Mouse (Mus musculus) inflammation-experienced regulatory T-cells, adult 6 months (primary cell): ENCODE results near the gene Nedd9. TPM values are rescaled to one million over a fixed set of nuclear protein-coding genes. Genes with fewer than 3 reads are reported as not detected.
"Not testable (repeated sequence)": the region's sequence is repeated elsewhere in the genome, so short reads cannot be mapped to it uniquely, and the experiment has no call there.

Experiments used
- ATAC-seq: one replicate; pipeline ENCODE4 v1.8.0; 2017
- polyA plus RNA-seq, 3 experiments: library from polyadenylated mRNA; unstranded; fragments of 100-300 nt; shearing (Covaris generic); gene quantifications; one replicate each; pipeline ENCODE4 v1.2.1; 2017

The Nedd9 gene
- polyA plus RNA-seq, 3 experiments from 2014 or later, result 144 to 156 (median 153) TPM

DNA sequence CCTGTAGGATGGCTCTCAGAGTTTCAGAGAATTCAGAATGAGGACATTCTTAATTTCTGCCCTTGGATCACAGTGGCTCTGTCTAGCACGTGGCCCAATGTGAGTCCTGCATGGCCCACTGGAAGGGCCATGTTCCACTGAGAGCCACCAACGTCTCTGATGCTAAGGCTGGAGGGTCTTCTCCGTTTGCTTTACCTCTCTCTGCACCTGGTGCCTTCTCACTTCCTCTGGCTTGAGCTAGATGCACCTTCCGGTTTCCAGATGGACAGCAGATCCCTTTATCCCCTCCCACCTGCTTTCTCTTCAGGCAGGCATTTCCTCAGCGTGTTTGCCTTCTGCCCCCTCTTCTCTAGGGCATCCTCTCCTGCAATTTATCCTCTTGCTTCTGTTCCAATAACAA, 118.5 kb downstream of the Nedd9 start:
- ATAC-seq, result no peak

DNA sequence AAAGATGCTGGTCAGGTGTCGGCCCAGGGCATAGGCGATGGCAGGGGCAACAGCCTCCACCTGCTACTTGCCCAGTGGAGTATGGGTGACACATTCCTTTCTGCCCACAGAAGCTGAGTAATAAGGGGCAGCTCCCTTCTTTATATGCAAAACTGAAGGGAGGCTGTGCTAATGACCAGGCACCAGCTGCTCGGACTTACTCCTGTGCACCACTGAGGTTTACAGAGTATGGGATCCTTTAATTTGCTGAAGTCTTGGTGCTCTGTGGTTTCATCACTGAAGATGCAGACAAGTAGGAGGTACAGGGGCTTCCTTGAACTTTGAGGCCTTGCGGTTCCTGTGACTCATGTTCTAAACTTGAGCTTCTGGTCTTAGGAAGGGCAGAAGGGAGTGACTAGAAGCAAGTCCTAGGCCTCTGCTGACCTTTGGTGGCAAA, 120.0 kb downstream of the Nedd9 start:
- peak; percentile 89 for ATAC-seq

DNA sequence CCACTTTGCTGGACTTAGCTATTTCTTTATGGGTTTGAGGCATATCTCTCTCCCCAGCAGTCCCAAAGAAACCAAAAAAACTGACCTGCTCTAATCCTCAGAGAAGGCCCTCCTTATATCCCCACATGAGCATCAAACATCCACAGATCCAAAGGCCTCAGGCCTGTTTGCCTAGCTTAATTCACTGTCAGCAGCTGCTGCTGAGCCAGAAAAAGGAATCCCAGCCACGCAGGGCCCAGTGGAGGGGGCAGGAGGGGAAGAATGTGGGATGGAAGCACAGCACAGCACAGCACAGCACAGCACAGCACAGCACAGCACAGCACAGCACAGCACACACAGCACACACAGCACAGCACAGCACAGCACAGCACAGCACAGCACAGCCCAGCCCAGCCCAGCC, 120.6 kb downstream of the Nedd9 start:
- ATAC-seq, result not testable (repeated sequence)

DNA sequence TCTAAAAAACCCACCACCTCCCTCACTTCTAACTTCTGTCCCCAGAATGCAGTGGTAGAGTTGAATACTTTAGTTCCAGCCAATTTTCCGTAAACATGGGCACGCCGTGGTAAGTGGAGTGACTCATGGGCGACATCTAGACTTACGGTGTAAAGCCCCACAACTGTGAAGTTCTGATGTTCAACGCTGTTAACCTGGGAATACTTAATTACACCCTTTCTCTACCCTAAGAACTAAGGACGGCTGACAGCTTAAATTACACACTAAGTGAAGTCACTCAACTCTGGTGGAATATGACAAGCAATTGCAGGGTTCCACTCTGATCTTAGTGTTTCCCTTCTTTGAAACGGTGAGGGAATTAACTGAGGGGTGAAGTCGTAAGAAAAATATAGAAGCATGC, 122.9 kb downstream of the Nedd9 start:
- ATAC-seq, result no peak

DNA sequence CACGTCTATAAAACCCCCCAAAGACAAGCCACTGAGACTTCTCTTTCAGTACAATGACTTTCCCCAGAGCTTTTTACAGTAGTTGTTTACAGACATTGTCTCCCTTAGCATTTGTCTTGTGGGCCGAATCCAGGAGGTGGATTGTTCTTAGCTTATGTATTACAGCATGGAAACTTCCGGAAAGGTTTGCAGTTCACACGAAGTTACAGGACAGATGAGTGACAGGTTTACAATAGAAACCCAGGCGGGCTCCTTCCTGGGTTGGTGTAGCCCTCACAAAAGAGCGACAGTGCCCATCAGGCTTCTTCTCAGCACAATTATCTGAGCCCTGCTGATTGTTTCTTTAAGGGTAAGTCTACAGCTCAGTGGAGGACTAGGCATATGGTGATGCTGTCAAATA, 124.3 kb downstream of the Nedd9 start:
- no peak for ATAC-seq

DNA sequence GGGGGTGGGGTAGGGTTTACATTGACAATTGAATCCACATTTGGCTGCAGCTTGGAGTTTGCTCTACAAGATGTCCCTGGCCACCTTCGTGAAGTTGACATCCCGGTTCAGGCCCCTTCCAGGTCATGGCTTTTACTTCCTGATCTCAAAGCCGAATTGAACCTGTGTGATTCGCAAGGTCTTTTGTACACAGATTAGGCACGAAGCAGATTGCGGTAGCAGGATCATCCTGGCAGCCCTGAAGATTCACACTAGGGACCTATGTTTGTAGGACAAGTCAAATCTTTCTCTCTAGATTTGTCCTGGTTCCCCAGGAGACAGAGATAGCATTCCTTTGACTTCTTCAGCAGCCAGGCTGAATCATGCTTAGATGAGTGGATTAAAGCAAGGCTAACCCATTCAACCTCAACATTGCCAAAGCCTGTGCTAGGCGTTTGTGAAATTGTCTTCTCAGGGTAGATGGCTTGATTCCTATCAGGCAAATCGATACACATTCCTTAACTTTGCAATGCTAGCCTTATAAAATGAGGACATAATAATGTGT, 126.8 kb downstream of the Nedd9 start:
- ATAC-seq, result no peak

DNA sequence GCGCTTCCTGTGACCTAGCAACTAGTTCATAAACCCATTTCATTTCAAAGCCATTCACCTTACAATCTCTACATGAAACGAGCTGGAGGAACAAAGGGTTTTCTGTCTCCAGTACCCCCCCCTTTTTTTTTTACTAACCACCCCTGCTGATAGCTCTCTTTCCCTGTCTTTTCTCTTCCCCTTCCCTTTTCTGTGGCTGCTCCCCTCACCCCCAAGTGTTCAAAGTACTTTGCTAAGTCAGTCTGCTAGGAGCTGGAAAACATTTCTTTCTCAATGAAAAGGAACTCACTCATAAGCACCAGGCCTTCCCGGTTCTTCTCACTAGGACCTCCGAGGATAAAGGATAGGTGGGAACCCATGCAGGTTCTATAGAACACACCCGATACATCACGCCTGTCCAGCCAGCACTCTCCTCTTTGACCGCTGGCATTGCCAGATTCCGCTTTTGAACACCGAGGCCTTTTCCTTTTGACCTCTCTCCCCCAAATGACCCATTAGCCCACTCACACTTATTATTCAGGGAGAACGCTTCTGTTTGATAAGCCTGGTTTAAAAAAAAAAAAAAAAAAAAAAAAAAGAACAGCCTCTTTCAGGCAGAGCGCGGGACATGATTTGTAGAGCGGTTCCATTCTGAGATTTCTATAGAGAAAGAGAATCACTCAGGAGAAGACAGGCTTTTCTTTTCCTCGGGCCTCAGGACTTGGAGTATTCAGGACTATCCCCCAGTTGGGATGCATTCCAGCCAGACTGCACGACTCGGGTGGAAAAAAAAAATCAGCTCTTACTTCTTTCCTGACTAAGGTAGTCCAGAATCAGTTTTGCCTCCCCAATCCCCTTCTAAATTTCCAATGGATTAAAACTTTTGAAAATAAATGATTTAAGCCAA, 127.6 kb downstream of the Nedd9 start:
- peak; percentile 26 for ATAC-seq

DNA sequence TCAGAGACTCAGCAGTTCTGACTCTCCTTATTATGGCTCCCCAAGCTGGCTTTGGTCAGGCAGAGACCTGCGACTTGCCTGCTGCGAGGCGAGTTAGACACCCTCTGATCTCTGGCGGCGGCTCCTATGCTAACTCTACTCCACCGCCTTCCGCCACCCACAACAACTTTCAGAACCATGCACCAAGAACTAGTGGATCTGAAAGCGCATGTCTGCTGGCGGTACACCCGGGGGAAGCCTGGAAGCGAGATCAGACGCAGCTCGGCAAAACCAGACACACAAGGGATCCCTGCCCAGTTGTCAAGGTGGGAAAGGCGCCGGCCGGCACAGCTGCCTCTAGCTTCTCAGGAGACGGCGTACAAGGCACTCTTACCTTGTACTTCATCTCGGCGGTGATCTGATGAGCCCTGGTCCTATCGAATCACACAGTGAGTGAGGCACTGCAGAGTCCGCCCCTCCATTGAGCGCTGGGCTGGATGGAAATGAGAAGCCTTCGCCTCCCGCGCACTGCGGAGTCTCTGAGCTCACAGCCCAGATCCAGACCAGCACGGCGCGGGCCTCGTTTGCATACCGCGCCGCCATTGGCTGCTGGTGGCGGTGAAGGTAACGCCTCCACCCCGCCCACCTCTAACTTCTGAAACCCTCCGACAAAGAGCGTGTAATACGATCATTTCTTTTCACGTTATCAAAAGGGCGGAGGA, 128.5 kb downstream of the Nedd9 start:
- peak; percentile 87 for ATAC-seq

DNA sequence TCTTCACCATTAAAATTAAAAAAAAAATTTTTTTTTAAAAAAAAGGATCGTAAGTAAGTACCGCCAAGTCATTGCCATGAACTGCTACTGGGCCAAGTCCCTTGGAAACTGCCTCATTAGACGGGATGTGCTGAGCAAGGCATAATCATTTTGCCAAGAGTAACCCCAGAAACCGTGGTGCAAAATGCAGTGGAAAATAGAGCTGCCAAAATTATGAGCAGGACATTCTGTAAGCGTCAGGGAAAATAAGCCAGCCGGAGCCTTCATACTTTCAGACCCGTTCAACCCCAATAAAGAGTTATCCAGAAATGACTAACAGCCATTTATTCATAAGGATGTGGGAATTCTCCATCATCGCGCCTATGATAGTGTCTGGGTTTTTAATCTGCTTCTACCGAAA, 129.2 kb downstream of the Nedd9 start:
- ATAC-seq, result peak; percentile 4

DNA sequence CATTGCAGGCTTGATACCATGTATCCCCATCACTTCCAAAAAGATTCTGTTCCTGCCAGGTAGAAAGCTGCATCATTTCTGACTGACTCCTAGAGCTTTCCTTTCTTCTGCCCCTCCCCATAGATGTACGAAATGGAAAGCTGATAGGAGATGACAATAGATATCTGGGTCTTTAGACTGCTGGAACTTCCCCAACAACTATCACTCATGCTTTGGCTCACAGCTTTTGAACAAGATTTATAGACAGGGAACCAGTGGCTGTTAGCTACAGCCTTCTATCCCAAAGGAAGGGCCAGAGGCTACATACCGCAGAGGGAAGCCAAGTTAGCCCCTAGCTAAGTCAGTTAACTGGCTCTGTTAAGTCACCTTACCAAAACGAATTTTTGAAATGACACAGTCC, 129.6 kb downstream of the Nedd9 start:
- no peak for ATAC-seq

DNA sequence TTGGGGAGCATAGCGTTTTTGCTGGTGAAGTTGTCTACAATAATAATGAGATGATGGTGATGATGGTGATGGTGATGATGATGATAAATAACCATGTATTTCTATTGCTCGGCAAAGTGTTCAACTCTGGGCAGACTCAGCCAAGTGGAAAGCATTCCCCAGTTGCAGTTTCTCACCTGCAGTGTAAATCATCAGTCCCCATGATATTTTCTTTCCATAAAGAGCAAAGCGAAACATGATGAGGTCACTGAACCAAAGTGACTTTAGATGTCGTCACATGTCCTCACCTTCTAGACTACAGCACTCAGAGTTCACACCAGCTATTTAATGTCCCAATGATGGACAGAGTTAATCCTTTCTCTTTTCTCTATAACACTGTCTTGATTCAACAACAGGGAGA, 130.0 kb downstream of the Nedd9 start:
- ATAC-seq, result no peak

DNA sequence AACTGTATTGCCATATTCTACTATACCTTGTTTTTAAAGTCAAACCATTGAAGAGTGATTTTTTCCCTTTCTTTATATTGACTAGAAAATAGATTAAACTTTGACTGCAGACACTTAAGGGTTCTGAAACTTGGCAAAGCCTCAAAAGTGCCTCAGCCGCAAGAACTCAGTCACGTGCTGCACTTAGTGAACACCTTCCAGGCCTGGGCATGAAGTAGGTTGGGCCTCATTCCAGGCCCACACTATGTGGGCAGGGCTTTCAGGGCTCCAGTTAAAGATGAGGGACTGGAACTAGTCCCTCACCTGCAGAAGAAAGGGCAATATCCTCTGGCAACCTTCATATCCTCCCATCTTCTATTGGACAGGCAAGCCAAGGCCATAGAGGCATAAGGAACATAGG, 131.6 kb downstream of the Nedd9 start:
- peak; percentile 26 for ATAC-seq

DNA sequence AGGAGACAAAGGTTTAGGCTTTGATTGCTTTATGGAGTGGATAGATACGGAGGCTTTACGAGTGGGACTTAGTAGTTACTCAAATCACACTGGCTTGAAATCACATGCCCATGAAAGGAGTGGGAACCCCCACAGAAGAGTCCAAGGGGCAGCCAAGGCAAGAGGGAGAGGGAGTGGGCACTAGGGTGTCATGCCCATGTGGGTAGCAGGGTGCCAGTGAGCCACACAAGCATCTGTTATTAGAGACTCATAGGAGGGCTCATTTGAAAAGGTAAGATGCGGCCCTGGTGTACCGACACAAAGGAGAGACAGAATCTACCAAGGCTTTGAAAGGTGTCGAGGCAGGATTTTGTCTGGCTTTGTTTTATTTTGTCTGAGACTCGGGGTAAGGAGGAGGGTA, 132.6 kb downstream of the Nedd9 start:
- no peak for ATAC-seq

DNA sequence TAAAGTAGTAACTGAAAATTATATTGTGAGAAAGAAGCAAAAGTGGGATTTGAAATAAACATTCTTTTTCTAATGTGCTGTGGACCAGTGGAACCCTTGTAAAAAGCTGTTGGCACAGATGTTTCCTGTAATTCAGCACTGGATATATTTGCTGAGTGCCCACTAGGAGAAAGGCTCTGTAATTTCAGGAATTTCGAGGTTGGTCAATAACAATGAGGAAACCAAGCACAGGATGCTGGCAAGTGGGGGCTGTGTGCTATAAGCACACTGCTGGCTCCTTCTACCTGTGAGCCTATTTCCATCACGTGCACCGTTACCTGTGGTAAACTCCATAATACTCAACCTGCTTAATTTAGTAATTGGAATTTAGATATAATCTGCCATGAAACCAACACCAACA, 133.5 kb downstream of the Nedd9 start:
- ATAC-seq, result no peak

DNA sequence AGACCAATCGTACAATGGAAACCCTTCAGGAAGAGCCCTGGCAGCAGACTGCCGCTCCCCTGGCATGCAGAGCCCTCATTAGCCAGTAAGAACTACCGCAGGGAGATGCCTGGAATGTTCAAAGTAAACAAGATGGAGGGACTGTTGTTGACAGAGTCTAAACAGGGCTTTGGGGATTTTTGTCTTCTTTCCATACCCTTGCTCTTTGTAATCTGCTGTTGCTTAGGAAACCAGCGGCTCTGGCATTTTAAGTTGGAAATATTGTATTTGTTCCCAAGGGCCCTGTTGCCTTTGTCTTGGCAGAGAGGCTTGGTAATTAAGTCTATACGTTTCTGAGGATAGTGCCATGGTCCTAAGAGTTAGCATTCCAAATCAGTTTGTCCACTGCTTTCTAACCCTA, 134.8 kb downstream of the Nedd9 start:
- no peak for ATAC-seq

DNA sequence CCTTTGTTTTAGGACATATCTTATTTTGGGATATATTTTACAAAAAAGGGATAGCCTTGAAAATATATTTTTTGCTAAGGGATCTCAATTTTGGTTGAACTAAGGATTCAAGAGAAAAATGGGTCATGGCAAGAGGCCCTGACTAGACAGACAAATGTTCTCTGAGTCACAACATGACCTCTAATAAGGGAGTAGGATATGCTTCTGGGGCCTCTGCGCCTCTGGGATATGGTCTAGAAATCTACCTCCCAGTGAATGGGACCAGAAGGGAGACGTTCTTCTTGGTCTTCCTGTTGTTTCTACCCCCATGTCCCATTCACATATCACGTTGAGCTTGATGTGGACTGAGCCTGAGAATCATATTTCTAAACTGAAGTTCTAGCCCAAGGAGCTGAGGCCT, 136.6 kb downstream of the Nedd9 start:
- no peak for ATAC-seq

DNA sequence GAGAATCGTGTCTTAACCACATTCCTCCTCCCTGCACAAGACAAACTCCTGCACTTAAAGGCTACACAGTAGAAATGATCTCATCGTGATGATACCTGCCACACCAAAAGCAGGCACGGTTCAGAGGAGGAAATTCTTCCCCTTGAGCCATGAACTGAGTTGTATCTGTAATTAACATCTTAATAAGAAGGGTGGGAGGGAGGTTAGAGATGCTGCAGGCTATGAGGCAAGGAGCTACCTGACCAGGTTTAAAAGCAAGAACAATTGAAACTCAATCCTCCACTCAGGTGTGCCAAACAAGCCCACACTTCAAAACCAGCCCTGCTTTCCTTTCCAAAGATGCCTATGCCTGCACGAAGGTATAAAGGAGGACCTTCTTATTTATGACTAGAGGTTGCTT, 137.4 kb downstream of the Nedd9 start:
- no peak for ATAC-seq

DNA sequence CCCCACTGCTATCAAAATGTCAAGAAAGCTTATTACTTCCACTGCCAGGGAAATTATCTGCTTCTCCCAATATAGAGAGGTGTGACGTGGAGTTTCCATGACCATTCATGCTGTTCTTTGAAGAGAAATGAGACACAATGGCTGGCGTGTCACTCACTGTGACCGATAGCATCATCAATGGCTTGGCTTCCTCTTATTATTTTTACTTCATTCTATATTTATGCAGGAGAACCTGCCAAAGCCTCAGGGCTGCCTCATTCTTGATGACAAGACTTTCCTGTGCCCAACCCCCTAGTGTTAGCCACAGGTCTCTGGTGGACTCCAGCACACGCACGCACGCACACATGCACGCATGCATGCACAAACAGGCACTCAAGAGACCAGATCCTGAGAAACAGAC, 141.4 kb downstream of the Nedd9 start:
- peak; percentile 43 for ATAC-seq

DNA sequence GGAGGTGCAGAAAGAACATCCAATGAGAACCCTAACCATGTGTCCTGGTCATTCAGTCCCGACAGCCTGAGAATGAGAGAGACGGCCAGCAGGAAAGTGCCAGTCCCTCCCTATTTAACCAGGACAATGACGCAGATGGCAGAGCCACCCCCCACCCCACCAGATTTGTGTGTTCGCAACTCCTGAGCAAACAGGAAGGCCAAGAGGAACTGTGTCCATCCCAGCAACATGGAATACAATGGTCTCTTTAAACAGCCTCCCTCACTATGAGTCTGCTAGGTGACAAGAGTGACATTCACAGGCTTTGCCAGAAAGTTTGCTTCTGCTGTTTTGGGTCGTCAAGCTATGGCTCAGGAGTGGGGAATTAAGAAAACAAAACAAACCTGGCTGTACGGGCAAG, 141.9 kb downstream of the Nedd9 start:
- no peak for ATAC-seq

DNA sequence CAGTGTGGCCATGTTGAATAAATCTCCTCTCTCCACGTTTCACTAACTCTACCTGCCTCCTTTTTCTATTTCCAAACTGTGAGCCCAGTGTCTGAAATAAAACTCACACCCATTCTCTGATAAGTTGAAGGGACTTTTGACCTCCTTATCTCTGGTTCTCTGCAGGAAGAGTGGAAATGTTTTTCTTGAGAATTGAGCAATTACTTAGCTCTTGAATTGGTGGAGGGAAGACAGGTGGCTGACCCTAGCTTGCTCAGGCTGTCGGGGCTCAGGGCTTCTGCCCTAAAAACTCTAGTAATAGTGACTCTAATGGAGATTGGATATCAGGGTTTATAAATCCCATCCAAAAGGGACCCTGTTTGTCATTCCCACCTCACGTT, 143.3 kb downstream of the Nedd9 start:
- no peak for ATAC-seq

DNA sequence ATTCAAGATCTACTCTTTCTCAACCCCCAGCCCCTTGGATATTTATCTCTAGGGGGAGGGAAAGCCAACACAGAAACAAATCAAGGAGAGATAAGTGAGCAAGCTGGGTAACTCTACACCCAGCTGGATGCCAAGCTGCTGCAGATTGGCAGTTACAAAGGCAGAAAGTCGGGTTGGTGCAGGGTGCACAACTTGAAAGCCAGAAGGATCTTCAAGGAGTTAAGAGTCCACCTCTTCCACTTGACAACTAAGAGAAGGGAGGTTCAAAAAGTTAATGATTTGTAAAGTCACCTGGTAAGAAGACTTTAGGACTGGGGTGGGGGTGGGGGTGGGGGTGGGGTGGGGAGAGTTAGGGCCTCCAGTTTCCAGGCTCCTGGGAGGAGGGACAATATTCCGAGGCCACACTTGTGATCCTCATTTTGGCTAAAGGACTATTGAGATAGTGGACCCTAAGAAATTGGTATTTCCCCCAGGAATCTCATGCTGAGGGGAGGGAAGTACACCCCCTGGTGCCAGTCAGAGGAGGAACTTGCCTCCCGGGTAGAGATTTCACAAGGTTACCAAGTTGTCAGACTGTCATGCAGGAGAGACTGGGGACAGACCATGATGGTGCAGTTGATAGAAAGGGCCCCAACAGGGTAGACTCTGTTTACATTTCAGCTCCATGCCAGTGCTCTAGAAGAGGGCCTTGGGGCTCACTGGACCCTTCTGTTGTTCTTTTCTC, 143.8 kb downstream of the Nedd9 start:
- no peak for ATAC-seq

DNA sequence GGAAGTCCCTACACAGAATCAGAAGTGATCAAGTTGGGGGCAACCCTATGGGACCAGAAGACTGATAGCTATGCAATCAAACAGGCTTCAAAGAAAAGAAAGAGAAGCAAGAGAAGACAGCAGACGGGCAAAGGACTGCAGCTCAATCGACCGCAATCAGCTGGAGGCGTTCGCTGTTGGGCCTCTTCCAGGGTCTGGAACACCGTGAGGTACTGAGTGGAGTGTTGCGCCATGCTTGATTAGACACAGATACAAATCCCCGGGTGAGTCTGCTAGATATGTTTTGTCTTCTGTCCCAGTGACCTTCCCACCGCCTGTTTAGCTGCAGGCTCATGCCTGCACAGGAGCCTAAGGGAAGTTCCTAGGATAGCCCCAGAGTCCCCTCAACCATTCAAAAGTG, 145.7 kb downstream of the Nedd9 start:
- no peak for ATAC-seq

DNA sequence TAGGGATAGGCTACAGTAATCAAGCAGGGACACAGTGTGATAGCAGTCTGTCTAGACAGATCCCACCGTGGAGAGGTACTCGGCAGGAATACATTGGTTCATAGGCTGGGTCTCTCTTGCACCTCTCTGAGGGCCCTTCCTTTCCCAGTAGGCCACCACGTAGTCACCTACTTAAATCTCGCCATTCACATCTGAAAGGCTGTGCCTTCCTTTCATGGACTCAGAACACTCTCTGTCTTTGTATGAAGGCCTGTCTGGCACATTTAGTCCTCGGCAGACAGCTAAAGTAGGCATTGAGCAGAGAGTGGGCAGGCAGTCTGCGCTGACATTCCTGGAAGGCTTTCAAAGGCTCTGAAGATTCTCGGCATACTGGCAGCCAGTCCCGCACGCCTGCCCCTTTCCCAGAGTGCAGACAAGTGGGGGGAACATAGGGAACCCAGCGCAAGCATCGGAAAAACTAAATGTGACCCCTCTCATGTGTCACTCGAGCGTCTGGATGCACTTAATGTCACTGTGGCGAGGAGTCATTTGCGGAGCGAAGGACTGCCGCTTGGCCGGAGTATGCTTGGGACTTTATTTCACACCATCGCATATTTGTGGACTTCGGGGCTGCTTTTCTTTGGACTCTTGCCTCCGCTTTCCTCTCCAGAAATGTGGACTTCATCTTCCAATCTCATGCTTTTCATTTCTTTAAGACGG, 147.4 kb downstream of the Nedd9 start:
- no peak for ATAC-seq
